Mouse (Mus musculus) heart, adult 2 months (tissue): Measurements from ENCODE around the gene Tsen34.

ENCODE experiments used
- CTCF ChIP-seq: fragments of 200-600 bp; IDR thresholded peaks from 2 replicates; pipeline ENCODE4 v1.8.1; 2022; ENCODE audit warnings: antibody characterized with exemption, mild to moderate bottlenecking, moderate library complexity
- EP300 ChIP-seq: fragments of 200-500 bp; IDR thresholded peaks from 2 replicates; pipeline ENCODE4 v1.6.1; 2011; ENCODE audit warnings: low read depth, low read length, control low read depth; ENCODE audit not compliant: insufficient read depth
- POLR2A ChIP-seq: fragments of 200-500 bp; IDR thresholded peaks from 2 replicates; pipeline ENCODE4 v1.6.1; 2011; ENCODE audit warnings: mild to moderate bottlenecking, low read depth, low read length, control low read depth; ENCODE audit not compliant: insufficient read depth

DNA sequence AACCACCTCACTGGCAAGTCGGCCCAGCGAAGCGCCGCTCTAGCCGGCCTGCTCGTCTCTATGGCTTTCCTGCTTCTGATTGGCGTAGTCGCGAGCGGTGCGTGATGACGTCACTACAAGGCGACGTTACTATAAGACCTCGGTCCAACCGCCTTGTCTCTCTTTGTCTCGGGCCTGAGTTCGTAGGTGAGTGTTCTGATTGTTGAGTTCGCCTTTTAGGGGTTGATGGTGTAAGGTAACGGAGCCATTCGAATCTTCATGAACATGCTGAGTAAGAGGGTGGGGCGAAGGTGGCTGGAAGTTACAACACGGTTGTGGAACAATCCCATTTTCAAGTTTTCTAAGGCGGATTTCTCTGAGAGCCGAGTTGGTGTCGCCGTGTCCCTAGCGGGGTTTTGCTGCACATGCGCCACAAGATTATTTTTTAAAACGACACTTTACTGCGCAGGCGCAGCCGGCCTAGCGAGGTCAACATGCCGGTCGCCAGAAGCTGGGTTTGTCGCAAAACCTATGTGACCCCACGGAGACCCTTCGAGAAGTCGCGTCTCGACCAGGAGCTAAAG is 11.3 kb downstream of the Tsen34 start, which contains the start of gene Rps9:
- TF ChIP-seq POLR2A (peak; percentile 100), CTCF (peak; percentile 56), EP300 (peak; percentile 83)
